Mouse (Mus musculus) lung, postnatal 36 days (tissue): ENCODE data around the gene Dynlrb1.

ENCODE experiments used
- DNase-seq: peaks from one replicate; pipeline ENCODE4 v3.0.0; 2022; ENCODE audit warnings: mixed read lengths

The Dynlrb1 gene

GRCm38 (mm10) chr2:155284647-155285046 lies 48.3 kb downstream of the Dynlrb1 start:
- no peak for DNase-seq

- no peak for DNase-seq
These were observed 49.4 kb downstream of the Dynlrb1 start for GRCm38 (mm10) chr2:155285744-155286143.

GRCm38 (mm10) chr2:155287456-155288250 lies 51.3 kb downstream of the Dynlrb1 start:
- DNase-seq = no peak

- no peak for DNase-seq
These were observed 53.7 kb downstream of the Dynlrb1 start for GRCm38 (mm10) chr2:155290066-155290465.

- DNase-seq = no peak
These were observed 57.0 kb downstream of the Dynlrb1 start for GRCm38 (mm10) chr2:155293382-155293781.

GRCm38 (mm10) chr2:155293946-155294345 lies 57.6 kb downstream of the Dynlrb1 start:
- no peak for DNase-seq

- DNase-seq = peak; percentile 50
These were observed 59.1 kb downstream of the Dynlrb1 start for GRCm38 (mm10) chr2:155295453-155295852.

- peak; percentile 63 for DNase-seq
These were observed 63.2 kb downstream of the Dynlrb1 start for GRCm38 (mm10) chr2:155299563-155299962.
